Mouse (Mus musculus): ENCODE measurements around the gene Cpt1c.
A peak's percentile ranks its signal among the peaks of the same experiment; 100 is the strongest.

DNA sequence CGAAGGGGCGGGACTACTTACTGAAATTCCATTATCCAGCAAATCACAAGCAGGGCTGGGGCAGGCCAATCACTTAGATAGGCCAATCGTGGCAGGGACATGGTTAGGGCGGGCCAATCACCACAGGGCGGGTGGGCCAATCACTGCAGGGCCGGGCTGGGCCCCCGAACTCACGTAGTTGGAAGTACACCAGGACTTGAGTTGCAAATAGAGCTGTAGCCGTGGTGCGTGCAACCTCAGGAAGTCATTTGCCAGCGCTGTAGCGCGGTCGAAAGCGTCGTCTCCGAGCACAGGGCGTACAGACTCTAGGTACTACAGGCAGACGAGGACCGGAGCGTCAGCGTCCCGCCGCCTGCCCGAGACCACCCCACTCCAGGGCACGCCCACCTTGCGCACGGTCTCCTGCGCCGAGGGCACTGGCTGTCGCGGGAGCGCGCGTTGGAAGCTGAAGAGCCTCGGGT, 4.4 kb downstream of the Cpt1c start:
- TF ChIP-seq CTCF (conservative IDR thresholded peaks at IDR 0.05 in 1 of 2, IDR thresholded peaks at IDR 0.05 in 1 of 2; ENCODE audit: low read depth in 2 of 2, low read length in 2 of 2) = no peak
- TF ChIP-seq EP300 (IDR thresholded peaks at IDR 0.05; ENCODE audit: low read length) = no peak
- TF ChIP-seq POLR2A (IDR thresholded peaks at IDR 0.05; ENCODE audit: low read depth, low read length) = peak; percentile 67; the same call in 1 of the 2 replicates
- peak; percentile 87 for TF ChIP-seq CHD2 (IDR thresholded peaks at IDR 0.05; ENCODE audit: low read length)
- TF ChIP-seq RAD21 (IDR thresholded peaks at IDR 0.05; ENCODE audit: low read depth, low read length) = no peak
- TF ChIP-seq MYC (IDR thresholded peaks at IDR 0.05; ENCODE audit: low read depth, low read length) = no peak
- no peak for TF ChIP-seq MEF2A (IDR thresholded peaks at IDR 0.05; ENCODE audit: borderline replicate concordance, low read depth, low read length)
- TF ChIP-seq MAX (IDR thresholded peaks at IDR 0.05; ENCODE audit: low read length) = no peak
- peak; percentile 72 for TF ChIP-seq ZMIZ1 (IDR thresholded peaks at IDR 0.05; ENCODE audit: low read depth, low read length)
- TF ChIP-seq ZC3H11A (IDR thresholded peaks at IDR 0.05; ENCODE audit: low read depth, low read length) = no peak

Measured in CH12.LX (cell line).